Mouse (Mus musculus) right cerebral cortex, postnatal 14 days (tissue): ENCODE measurements around the gene Tcp10c.
"Not testable (repeated sequence)": the region's sequence is repeated elsewhere in the genome, so short reads cannot be mapped to it uniquely, and the experiment has no call there.

Experiments
- DNase-seq: peaks from one replicate; pipeline ENCODE4 v3.0.0; 2022

The Tcp10c gene

DNA sequence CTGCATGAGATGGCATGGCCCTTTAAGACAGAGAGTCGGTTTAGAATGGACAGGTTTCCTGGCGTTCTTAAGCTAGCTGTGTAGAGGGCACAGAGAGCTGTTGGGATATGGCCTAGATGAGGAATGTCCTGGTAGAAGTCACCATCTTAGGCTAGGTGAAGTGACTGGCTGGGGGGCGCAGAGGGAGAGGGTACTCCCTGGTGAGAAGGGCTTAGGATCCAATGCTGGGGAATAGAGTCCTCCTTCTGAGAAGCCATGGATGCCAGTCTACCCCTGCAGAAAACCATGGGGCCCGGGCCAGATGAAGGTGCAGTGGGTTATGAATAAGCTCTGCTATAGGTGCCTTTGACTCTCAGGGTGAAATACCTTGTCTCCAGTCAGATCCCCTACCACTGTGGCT, at the start of gene Tcp10c:
Tcp10c (plus strand) TSS at position 52 of the 400 bp plus-strand sequence.
- not testable (repeated sequence) for DNase-seq

DNA sequence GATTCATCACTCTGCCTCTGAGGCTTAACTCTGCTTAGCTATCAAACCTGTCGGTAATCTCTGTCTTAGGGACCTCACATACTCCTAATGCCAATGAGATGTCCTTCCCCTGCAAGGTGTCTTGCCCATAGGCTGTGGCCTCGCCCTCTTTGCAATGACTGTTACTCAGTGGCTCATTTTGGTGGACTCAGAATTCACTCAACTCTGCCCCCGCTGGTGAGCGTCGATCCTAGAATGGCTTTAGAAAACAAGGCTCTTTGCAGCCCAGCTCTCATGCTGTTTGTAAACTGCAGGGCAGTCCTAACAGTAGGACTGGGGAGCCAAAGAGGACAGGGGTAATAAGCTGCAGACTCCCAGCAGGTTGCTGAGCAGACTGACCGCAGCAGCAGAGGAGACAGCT, 46.5 kb upstream of the Tcp10c start:
- peak; percentile 17 for DNase-seq

DNA sequence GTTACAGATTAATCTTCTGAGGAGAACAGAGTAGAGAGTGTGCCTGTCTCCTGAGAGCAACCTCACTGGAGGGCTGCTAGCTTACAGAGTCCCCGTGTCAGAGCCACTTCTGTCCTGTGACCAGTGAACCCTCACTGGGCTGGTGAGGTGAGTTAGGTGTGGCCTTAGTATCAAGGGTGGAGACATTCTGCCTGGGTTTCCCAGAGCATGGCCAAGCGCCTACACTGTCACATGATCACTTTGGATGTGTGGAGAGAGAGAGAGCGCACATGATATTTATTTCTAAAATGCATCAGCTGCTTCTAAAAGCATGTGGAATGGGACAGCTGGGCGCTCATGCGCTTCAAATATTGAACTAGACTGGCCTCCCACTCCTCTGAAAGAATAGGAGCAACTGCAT, 46.0 kb upstream of the Tcp10c start:
- not testable (repeated sequence) for DNase-seq

DNA sequence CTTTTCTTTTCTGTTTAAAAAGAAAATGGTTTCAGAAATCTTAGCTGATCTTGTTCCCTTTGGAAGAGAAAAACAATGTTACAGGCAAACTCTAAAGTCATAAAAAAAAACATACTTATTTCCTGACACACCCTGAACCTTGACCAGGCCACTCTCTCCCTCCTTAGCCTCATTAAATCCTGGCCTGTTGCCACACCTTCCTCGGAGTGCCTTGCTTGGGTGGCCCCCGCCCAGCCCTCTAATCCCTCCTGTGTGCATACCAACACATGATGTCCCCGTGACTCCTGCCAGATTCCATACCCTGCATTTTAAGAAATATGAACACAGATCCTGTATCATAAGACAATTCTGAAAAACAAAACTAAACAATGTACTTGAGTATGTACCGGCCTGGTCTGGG, 45.6 kb upstream of the Tcp10c start:
- not testable (repeated sequence) for DNase-seq

DNA sequence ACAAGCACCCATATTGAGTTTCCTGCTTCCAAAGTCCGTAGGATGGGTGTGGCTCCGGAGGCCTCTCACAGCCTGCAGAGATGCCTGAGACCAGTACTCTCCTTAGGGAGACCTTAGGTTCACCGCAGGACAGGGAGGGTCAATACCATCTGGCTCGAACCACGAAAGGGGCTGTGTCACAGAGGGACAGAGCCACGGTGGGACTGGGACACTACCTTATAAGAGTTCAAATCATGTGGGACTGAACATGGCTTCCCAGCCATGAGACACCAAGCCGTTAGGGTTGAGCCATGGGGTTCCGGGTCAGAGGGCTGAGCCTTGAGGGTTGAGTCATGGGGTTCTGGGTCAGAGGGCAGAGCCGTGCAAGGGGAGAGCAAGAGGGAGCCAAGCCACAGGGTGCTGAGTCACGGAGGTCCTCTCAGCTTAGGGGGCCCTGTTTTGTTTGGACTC, 45.2 kb upstream of the Tcp10c start:
- DNase-seq = not testable (repeated sequence)

DNA sequence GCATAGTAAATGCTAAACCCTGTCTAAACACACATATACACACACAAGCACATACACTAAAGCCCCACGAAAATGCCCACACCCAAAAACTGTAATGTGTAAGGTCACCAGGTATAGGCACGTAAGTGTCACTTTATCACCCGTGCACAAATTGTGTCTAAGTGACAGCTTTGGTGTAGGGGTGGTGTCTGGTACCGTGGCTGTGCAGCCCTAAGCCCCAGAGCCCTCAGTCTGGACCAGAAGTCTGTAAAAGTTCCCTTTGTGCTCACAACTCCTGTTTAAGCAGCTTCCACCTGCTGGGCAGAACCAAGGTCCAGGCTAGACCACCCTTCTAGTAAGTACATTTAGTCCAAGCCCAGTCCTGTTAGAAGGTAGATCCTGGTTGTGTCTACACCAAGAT, 24.4 kb upstream of the Tcp10c start:
- not testable (repeated sequence) for DNase-seq

DNA sequence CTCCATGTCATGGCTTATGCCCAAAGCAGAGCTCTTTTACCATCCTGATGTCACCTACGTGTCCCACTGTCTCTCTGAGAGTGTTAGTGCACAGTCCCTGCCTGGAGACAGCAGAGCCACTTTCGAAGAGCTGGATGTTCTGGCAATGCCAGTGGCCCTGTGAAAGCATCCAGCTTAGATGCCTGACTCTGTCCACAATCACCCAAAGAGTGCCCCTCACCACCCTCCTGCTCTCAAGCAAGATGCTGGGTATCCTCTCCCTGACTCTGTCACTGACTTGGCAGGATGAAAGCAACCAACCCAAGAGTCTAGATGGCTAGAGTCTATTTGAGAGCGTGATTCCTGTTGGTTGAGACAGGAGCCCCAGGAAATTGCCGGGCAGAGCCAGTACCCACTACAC, 23.2 kb upstream of the Tcp10c start:
- not testable (repeated sequence) for DNase-seq

DNA sequence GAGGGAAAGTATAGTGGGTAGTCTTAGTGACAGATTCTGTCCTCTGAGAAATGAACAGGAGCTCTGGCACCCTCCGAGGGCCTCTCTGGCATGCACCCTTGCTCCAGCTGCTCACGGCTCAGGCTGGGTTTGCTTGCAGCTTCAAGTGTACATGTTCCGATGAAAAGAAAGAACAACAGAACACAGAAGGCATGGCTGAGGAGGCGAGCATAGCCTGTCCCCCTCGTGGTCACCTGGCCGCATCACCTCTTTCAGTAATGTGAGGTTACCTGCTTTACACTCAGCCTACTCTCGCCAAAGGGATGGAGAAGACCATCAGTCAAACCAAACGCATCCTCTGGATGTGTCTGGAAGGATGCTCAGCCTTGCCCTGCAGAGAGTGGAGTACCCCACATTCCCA, 21.9 kb upstream of the Tcp10c start:
- not testable (repeated sequence) for DNase-seq

DNA sequence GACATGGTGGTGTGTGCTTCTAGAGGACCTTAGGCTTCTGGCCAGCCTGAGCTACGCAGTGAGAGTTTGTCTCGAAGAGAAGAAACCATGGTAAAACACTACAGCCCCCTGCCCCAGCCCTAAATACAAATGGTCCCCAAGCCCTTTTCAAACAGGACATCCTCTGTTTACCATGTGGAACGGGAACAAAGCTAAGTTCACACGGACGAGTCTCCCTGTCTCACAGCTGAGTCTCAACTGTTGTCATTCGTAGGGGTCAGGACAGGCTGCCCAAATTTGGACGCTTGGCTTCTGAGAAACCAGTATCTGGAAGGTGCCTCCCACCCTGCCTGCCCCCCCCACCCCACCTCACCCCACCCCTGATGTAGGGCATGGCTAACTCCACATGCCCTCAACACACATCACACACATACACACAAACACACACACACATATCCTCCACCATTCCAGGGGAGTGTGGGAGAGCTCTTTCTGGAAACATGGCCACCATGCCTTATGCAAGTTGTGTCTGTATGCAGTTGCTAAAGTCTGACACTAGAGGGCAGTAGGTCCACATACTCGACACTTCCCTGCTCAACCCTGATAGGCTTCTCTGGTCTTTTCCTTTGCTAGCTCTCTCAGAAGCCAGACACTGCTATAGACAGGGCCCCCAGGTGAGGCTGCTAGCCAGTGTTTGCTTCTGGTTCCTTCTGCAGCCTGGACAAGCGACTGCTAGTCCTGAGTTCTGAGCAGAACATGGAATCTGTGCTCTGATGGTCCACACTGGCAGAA, 17.2 kb upstream of the Tcp10c start:
- DNase-seq = peak; percentile 10

DNA sequence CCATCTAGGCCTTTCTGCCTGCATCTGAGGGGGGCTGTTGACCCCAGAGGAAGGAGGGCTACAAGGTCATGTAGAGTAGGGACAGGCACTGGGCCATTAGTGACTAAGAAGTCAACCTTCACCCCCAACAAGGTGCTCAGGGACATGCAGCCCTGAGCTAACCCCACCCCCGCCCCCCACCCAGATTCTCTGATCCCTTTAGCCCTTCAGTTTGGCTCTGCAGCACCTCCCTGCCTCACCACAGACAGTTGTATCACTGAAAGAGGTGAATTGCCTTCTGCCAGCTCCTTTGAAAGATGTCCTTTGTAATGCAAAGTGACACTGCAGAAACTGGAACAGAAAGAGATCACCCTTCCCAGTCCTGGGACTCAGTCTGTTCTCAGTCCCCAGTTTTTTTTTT, 16.4 kb upstream of the Tcp10c start:
- not testable (repeated sequence) for DNase-seq

DNA sequence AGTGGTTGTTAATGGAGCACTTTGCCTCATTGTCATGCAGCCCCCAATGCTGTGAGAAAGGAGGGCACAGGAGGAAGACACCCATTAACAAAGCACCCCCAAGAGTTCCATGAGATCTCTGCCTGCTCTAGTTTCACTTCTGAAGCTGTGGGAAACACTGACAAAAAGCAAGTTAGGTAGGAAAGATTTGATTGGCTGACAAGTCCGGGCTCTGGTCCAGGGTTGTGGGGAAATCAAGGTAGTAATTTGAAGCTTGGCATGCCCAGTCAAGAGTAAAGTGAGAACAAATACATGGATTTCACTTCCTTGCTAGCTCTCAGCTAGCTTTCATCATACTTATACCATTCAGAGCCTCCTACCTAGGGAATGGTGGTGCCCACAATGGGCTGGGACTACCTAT, 14.3 kb upstream of the Tcp10c start:
- DNase-seq = not testable (repeated sequence)

DNA sequence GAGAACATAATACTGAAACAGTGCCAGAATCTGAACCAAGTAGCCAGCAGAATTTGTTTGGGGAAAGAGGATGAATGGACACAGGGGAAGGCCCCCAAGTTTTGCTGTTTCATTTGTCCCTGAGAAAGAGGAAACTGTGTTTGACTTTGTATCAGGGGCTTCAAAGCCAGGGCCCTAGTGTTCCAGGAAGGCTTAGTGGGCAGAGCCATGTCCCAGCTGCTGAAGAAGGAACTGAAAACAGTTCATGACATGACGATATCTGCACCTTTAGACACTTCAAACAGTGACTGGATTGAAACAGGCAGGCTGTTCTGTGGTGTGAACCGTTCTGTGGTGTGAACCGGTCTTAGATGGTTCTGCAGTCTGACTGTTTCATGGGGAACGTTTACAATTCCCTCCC, 8.4 kb upstream of the Tcp10c start:
- DNase-seq = not testable (repeated sequence)

DNA sequence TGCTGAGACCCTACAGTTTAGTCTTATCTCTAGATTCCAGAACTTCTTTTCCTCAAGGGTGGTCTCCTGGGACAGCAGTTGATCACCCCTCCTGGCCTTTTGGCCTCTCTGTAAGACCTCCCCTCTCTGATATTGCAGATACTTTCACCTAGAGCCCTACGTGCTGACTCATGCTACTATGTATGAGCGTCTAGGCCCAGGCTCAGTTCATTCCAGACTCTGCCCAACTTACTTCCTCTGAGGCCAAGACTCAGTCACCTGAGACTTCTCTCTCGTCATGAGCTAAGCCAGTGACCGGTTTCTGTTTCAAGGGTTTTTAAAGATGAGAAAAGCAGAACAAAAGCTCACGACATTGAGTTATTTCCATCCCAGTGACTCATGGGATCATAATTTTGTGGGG, 4.8 kb upstream of the Tcp10c start:
- DNase-seq = not testable (repeated sequence)

DNA sequence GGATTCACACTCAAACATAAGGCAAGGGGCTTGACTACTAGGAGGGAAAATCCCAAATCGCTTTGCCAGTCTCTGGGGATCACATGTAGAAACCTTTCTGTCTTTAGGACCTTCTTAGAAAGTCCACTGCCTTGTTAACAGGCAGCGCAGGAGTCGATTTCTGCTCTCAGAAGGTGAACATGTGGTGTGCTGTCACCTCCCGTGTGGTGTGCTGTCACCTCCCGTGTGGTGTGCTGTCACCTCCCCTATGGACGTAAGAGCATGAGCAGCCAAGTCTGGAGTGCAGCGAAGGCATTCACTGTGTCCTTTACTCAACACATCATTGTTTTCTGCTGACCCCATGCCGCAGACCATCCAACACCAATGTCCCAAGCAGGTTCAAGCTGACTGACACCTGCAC, 1.1 kb upstream of the Tcp10c start:
- not testable (repeated sequence) for DNase-seq

DNA sequence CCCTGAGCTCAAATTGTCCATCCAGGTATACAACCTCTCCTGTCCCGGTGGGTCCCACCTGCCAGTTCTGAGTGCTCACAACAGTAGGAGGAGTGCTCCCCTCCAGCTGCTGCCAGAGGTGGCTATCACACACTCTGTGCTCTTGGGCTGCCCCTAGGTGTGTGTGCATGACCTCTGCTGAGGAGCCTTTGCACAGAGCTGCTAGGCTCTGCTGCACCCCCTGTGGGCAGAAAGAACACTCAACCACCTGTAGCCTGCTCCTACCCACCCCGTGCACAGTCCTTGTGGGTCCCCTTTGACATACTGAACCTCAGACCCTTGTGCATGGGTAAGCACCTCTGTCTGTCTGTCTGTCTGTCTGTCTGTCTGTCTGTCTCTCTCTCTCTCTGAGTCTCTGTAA, 8.1 kb downstream of the Tcp10c start:
- DNase-seq = not testable (repeated sequence)

DNA sequence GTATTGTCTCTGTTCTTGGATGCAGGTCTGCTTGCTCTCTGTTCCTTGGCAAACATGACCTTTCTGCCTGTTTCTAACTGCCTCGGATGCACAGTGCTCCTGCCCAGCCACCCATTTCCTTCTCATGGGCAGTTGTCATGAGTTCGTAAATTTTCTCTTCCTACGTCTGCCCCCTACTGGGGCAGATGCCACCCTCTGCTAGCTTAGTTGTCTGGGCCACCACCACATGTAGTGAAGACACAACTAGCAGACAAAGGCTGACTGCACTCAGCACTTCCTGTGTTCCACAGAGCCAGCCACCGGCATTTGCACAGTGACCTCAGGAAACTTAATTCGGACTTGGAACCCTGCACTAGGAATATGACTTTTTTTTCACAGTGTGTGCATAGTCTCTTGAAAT, 9.4 kb downstream of the Tcp10c start:
- not testable (repeated sequence) for DNase-seq

DNA sequence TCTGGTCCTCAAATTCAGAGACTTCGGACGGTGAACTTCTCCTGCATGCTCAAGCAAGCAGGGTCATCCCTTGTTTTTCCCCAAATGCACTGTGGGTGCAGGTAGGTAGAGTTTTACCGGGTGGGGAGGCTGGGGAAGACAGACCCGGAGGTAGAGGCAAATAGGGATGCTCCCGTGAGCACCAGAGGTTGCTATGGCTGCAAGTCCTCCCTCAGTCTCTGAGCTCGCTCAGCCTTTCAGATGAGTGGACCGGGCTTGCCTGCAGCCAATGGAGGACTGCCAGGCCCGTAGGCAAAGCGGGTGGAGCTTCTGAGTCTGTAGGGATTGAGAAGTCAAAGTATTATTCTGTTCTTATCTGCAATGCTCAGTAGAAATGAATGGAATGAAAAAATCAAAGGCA, 9.8 kb downstream of the Tcp10c start:
- DNase-seq = not testable (repeated sequence)

DNA sequence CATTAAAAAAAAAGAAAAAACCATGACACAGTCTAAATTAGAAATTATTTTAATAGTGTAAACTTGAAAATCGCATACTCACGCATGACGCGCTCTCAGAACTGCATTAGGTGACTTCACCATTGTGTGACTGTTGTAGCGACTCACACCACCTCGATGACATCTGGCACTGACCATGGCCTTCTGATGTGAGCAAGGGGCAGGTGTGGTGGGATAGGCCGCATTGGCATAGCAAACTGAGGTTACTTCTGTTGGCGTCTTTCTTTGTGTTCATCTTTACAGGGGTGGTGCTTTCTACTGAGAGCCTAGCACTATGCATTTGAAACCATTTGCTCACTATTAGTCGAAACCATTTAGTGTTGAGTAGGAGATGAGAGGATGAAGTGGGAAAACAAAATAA, 12.8 kb downstream of the Tcp10c start:
- DNase-seq = not testable (repeated sequence)

DNA sequence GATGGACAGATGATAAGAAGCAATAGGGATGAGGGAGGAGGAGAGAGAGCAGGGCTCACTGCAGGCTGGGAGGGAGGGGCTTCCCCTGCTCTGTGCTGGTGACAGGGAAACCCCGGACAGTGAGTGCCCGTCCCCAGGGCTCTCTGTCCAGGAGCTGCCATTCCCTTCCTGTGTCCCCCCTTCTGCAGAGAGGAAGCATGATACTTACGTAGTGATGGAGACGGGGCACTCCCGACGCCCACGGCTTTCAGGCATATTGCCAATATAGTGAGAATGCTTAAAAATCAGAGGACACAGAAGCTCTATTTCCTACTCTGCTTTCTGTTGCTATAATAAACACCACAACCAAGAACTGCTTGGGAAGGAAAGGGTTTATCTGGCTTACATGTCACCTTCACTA, 14.3 kb downstream of the Tcp10c start:
- DNase-seq = peak; percentile 14

DNA sequence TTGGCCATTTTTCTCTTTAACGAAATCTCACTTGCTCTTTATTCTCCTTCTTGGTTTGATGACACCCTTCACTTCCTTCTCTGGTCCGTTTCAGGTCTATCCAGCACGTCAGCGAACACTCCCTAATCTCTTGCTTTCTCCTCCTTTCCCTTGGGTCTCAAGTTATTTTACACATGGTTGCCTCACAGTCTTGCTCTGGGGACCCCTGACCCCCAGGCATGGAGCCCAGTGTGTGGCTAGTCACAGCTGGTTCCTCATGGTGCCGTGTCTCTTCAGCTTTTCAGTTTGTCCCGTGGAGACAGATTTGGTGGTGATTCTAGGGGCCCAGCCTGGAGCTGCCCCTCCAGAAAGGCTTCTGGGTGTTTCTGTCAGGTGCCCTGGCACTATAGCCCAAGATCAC, 16.4 kb downstream of the Tcp10c start:
- DNase-seq = not testable (repeated sequence)

DNA sequence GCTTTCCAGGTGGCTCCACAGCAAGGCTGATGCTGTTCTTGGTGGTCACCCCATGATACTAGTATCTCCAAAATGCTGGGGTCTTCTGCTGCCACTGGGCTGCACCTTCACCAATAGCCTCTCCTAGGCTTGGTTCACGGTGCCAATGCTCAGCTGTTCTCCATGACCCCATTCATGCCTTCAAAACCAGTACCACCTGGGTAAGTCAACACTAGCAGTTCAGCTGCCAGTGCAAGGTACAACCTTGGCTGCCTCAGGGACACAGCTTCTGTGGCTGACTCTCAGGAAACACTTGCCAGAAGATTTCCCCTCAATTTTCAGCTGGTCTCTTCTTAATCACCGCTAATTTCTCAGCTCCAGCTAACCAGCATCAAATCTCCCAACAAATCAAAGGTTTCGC, 24.0 kb downstream of the Tcp10c start:
- DNase-seq = not testable (repeated sequence)

DNA sequence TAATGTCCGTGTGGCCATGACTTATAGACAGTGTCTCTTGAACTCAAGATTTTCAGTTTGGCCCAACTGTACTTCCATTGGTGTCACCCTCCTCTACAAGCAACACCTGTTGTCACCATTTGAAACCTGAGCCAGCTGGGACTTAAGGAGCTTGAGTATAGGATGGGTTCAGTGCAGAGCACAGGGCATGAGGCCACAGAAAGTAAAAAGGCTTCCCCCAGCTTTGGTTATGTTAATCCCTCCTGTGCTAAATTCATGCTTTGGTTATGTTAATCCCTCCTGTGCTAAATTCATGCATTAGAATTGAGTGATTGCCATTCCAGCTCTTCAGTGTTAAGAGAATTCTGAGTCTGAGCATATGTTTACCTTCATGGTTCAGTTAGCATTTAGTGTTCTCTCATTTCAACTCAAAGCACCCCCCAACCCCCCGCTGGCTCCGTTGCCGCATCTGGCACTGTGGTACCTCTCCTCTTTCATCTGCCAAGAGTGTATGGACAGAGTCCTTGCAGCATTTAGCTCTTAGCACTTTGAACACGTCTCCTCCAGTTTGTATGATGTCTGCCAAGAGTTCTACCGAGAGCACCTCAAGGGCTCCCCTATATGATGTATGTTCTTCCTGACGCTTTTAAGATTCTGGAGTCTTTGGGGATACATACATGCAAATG, 25.7 kb downstream of the Tcp10c start:
- not testable (repeated sequence) for DNase-seq

DNA sequence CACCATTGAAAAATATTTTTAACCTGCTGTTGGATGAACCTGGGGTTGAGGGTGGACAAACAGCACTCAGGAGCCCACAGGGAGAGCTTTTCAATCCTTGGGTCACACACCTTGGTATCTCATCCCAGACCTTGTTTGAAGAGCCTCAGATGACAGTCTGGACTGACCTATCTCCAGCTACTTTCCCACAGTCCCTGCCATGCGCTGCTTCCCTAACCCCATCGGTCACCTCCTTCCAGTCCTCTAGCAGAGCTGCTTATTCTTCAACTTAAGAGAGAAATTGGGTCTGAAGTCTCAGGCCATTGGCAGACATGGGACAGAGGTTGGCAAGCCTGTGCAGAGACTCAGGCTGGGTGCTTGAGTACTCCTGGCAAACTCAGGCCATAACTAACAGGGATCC, 26.9 kb downstream of the Tcp10c start:
- DNase-seq = not testable (repeated sequence)

DNA sequence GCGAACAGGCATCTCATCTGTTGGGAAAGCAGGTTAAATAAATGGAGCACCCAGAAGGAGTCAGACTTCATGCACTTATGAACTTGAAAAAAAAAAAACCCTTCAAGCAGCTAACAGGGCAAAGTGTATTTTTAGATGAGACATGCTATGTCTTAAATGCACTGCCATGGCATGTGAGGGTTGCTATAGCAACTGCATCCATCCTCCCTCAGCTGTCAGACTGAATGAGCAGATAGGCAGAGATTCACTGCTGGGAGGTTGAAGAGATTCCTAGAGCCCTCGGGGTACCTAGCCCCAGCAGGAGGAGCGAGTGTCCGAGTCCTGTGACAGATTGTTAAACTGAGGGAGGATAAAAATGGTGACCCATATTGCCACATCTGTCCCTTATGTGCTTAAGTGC, 36.6 kb downstream of the Tcp10c start:
- not testable (repeated sequence) for DNase-seq
